Mouse (Mus musculus) gastrocnemius, postnatal 4 days (tissue): ENCODE results near the gene Prr14. TPM values are rescaled to one million over a fixed set of nuclear protein-coding genes. Genes with fewer than 3 reads are reported as not detected.
"Not testable (repeated sequence)": the region's sequence is repeated elsewhere in the genome, so short reads cannot be mapped to it uniquely, and the experiment has no call there.

Source experiments
- DNase-seq, 2 experiments: peaks; one replicate each; pipeline ENCODE4 v3.0.0; 2021 to 2022; ENCODE audit warnings: low spot score in 2 of 2, mixed read lengths in 2 of 2
- total RNA-seq, 2 experiments: library from RNA; stranded (reverse); gene quantifications; 2 replicates each; pipeline ENCODE4 v1.2.3; 2021

The Prr14 gene
- total RNA-seq, 2 experiments from 2014 or later, result 26.1 to 32.5 TPM

- DNase-seq, result peak; percentile 73 to 89
Measured at GRCm38 (mm10) chr7:127470743-127471645, 11.6 kb downstream of the Prr14 start.

GRCm38 (mm10) chr7:127471646-127472010 is 12.2 kb downstream of the Prr14 start:
- DNase-seq, result peak in 1 of 2 experiments; percentile 40

DNA sequence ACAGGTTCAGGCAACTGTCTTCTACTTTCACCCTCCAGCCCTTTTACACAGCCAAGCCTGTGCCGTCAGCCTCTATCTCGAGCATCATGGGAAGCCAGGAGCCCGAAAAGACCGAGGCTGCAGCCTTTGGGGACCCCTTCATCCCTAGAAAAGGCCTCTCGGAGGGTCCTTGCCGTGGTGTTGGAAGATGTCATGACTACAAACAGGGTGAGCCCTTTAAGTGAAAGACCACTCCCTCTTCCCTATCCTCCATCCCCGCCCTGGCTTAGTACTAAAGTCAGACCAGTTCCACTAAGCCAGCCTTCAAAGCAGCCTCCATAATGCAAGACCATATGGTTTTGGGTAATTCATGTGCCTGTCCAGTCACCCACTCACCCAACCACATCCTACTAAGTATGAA is 12.6 kb downstream of the Prr14 start:
- no peak for DNase-seq

GRCm38 (mm10) chr7:127473705-127474104 is 14.3 kb downstream of the Prr14 start:
- DNase-seq, result no peak

DNA sequence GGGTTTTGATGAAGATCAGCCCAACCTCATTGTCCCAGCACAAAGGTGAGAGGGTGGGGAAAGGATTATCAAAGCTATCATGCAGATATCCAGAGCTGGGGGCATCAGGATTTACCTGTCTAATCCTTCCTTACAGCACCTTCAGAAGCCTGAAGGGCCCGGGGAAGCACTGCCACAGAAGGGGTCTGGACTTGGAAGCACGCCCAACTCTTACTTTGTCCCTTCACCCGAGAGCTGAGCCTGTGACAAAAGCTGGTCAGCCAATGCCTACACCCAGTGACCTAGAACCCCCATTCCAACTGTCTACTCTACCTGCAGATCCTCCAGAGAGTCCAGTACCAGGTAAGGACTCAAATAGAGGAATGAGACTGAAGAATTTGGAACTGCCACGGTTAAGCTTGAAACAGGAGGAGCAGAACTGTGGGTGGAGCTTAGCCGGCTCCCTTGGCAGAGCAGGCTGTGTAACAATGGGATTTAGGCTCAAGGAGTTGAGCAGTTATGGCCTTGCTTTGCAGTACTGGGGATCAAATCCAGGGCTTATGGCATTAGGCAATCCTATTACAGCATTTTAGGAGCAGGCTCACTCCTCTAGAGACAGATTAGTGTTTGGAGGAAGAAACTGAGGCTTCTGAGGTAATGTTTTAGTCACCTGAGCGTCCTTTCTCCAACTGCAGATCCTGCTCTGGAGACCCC is 15.1 kb downstream of the Prr14 start:
- no peak for DNase-seq

DNA sequence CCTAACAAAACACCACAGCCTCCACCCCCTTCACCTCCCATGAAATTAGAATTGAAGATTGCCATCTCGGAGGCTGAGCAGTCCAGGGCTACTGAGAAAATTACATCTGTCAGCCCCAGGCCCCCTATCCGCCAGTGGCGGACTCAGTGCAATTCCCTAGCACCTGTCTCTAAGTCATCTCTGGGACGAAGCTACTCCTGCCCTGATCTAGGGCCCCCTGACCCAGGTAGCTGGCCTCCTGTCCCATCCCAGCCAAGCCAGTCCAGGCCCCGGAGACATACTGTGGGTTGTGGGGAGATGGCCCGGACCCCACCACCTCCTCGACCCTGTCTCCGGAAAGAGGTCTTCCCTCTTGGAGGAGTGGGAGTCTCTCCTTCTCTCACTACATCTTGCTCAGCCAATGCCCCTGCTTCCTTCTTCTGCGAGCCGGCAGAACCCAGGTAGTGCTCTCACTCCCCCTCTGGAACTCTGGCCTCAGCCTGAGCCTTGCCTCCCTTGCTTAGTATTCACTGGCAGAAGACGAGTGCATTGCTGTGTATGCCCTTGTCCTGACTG is 15.9 kb downstream of the Prr14 start:
- no peak for DNase-seq

DNA sequence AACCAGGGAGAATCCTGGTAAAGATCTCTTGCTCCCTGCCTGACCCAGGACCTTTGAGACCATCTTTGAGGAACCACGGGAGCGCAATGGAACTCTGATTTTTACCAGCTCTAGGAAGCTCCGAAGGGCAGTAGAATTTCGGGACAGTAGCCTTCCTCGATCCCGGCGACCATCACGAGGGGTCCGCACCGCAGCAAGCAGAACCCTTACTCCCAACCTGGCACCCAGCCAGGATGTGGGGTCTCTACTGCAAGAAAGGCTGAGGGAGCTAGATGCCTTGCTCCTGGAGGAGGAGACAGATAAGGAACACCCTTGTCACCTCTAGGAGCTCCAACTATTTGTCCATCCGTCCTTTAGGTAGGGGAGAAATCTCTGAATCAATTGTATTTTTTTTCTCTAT is 16.9 kb downstream of the Prr14 start:
- no peak for DNase-seq

- no peak for DNase-seq
Measured at GRCm38 (mm10) chr7:127476855-127477254, 17.4 kb downstream of the Prr14 start.

DNA sequence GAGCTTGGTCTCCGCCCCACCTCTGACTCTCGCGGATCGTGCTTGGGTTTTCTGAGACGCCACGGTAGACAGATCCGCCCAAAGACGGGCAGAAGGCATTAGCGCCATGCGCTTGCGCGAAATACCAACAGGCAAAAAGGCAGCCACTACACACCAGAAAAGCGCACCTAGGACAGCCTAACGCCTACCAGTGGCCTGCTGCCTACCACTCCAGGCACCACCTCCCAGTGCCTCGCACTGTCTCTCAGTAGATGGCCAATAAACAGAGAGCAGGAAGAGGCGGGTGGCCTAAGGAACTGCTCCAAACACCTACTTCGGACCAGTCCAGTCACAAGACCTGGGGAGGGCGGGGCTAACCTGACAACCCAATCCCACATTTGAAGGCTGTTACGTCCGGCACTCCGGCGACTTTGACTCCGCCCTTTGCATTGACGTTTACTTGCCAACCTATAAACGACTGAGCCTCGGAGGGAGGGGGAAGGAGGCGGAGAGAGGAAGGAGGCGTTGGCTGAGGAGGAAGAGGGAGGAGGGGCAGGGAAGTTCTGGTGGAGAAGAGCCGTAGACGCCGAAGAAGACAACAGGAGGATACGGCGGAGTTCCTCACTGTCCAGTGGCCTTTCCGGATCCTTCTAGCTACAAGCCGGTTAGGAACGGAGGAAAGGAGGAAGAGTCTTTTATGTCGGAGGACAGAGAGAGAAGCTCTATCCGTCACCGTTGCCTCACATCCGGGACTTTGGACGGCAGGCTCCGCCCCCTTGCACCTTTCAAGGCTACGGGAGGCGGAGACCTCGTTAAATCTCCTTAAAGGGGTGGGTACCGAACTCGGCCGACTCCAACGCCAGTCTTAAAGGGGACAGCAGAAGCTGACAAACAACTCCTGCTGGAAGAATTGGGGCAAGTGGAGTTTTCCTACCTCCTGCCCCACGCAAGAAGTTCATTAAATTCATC is 18.6 kb downstream of the Prr14 start:
- peak; percentile 92 to 99 for DNase-seq

- DNase-seq, result peak; percentile 96 to 98
Measured at GRCm38 (mm10) chr7:127478635-127479317, 19.4 kb downstream of the Prr14 start, which contains the start of gene Fbrs. Fbrs (plus strand) TSS chr7:127479199.

GRCm38 (mm10) chr7:127479318-127480225 is 20.2 kb downstream of the Prr14 start:
- DNase-seq, result no peak

DNA sequence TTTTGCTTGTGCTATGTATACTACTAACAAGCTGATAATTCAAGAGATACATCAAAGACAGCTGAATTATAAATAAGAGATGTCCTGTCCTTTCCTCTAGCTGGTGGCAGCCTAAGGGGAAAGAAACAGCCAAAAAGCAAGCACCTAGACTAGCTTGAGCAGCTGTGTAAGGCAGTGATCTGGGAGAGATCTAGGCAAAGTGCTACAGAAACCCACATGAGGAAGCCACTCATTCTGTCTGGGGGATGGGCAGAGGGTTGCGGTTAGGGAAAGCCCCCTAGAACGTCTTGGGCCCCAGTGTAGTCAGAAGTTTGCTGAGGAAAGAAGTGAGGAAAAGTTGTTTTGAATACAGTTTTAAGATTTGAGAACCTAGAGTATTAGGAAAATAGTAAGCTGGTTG is 20.9 kb downstream of the Prr14 start:
- DNase-seq, result no peak

DNA sequence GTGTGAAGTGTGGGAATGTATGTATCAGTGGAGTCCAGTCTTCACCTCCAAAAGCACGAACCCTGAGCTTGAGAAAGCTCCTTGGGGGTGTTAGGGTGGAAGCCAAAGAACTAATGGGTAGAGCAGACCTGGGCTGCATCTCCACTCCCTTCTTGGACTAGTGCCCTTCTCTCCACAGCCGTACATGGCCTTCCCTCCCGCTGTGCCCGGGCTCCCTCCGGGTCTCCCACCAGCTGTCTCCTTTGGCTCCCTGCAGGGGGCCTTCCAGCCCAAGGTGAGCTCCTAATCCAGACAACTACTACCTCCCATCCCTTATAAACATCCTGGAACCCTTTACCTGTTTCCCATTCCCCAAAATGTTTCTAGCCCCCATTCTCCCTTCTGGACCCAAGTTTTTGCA is 26.0 kb downstream of the Prr14 start:
- DNase-seq, result no peak

DNA sequence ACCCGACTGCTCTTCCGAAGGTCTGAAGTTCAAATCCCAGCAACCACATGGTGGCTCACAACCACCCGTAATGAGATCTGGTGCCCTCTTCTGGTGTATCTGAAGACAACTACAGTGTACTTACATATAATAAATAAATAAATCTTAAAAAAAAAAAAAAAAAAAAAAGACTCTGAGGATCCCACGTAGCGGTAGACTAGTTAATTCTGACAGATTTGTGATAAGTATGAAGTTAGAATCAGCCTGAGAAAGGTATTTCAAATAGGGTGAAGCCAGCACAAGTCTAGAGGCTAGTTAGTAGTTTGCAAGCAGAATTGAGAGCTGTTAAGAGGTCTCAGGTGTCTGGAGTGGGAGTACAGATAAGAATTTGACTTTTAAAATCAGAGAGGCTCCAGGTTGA is 29.0 kb downstream of the Prr14 start:
- not testable (repeated sequence) for DNase-seq

DNA sequence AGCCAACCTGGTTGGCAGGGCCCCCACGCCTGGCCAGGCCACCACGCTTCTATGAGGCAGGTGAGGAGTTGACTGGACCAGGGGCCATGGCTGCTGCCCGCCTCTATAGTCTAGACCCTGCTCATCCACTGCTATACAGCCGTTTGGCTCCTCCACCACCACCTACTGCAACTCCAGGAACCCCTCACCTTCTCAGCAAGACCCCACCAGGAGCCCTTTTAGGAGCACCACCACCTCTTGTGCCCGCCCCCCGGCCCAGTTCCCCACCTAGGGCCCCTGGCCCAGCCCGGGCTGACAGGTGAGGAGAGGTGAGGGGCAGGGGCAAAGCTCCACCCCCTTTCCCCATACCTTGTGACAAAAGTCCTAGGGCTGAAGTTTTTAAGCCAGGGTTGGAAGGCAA is 30.6 kb downstream of the Prr14 start:
- DNase-seq, result no peak

DNA sequence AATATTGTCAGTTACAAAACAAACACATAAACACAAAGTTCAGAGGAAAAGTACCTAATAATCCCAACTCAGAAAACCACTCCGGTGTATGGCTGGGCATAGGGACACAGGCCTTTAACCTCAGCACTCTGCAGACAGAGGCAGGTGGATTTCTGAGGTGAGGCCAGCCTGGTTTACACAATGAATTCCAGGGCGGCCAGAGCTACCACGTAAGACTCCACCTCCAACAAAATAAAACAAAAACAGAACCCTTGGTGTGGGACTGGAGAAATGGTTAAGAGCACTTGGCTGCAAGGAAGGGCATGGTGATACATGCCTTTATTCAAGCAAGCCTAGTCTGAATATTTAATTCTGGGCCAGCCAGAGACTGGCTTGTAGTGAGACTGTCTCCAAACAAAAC is 32.4 kb downstream of the Prr14 start:
- DNase-seq, result no peak

DNA sequence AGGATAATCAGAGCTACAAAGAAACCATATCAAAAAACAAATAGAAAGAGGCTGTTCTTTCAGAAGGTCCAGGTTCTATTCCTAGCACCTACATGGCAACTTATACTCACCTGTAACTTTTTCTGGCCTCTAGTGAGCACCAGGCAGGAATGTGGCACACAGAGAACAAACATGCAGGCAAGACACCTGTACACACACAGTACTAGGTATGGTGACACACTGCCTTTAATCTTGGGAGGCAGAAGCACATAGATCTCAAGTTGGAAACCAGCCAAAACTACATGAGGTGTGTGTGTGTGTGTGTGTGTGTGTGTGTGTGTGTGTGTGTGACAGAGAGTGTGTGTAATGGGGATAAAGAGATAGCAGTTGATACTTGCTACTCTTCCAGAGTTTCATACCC is 35.2 kb downstream of the Prr14 start:
- DNase-seq, result no peak

DNA sequence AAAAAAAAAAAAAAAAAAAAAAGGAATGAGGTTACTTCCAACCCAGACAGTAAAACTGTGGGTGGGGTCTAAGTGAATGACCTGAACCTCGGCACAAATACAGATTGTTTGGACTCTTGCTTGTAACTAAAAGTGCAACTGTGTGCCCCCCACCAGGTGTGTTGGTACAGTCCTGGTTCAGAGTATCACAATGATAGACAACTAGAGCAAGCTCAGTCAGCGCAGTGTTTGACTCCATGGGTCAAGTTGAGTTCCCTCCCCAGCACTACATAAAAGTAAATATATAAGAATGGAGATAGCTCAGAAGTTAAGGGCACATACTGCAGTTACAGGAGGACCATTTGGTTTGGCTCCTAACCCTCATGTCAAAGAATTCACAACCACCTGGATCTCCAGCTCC is 38.0 kb downstream of the Prr14 start:
- DNase-seq, result no peak

DNA sequence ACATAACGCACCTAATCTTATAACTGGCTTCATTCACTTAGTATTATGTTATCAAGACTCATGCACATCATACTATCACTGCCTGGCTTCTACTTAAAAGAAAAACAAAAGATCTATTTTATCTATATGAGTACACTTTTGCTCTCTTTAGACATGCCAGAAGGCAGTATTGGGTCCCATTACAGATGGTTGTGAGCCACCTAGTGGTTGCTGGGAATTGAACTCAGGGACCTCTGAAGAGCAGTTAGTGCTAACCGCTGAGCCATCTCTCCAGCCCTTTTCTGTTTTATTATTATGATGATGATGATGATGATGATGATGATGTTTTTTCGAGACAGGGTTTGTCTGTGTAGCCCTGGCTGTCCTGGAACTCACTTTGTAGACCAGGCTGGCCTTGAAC is 39.0 kb downstream of the Prr14 start:
- DNase-seq, result no peak
